Mouse (Mus musculus) C2C12 (cell line): ENCODE results near the gene Camk2n1.

Source experiments
- CTCF ChIP-seq: IDR thresholded peaks from one replicate; pipeline ENCODE4 v1.5.1; 2011; ENCODE audit not compliant: control insufficient read depth, insufficient read depth, insufficient read length
- MAX ChIP-seq: IDR thresholded peaks from one replicate; pipeline ENCODE4 v1.6.1; 2011; ENCODE audit warnings: mild to moderate bottlenecking, control low read depth
- MYOD1 ChIP-seq: IDR thresholded peaks from one replicate; pipeline ENCODE4 v1.6.1; 2011; ENCODE audit warnings: low read depth; ENCODE audit not compliant: control insufficient read depth, insufficient read length
- MYOG ChIP-seq: IDR thresholded peaks from one replicate; pipeline ENCODE4 v1.6.1; 2011; ENCODE audit not compliant: control insufficient read depth, insufficient read length; ENCODE audit errors: extremely low read depth
- USF1 ChIP-seq: IDR thresholded peaks from one replicate; pipeline ENCODE4 v1.6.1; 2011; ENCODE audit warnings: low read depth, mild to moderate bottlenecking, control low read depth, moderate library complexity

DNA sequence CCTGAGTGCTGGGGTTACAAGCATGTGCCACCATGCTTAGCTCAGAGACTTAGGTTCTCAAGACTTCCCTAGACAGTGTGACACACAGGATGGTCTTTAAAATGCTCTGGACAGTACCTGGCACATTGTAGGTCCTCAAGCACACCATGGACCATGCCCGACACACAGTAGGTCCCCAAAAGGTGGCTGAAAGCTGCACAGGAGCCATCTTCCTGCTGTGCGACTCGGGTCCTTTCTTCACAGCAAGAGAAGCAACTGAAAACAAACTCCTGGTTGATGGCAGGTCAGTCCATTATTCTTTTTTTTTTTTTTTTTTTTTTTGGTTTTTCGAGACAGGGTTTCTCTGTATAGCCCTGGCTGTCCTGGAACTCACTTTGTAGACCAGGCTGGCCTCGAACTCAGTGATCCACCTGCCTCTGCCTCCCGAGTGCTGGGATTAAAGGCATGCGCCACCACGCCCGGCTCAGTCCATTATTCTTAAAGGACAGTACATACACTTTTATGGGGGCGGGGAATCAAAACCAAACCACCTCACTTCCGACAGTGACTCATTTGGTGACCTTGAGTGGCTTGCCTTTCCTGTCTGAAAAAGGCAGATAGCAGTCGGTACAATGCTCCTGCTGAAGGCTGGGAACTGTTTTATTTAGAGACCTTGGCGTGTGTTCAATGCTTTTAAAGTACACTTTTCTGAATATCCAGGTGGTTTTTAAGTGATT is 46.5 kb upstream of the Camk2n1 start:
- no peak for TF ChIP-seq MYOG
- TF ChIP-seq MYOD1: no peak
- TF ChIP-seq USF1: no peak
- TF ChIP-seq CTCF: no peak
- no peak for TF ChIP-seq MAX
